Mouse (Mus musculus): ENCODE measurements around the gene Hist4h4.

- TF ChIP-seq CTCF (IDR thresholded peaks at IDR 0.05; ENCODE audit: control insufficient read depth, insufficient read depth, low read length) (peak; percentile 85), POLR2A (IDR thresholded peaks at IDR 0.05; ENCODE audit: borderline replicate concordance, control insufficient read depth, low read depth, low read length) (no peak)
Observed at GRCm38 (mm10) chr6:136847790-136848189, 43.6 kb upstream of the Hist4h4 start.
